Mouse (Mus musculus): ENCODE results near the gene Rnase12. TPM values are rescaled to one million over a fixed set of nuclear protein-coding genes. Genes with fewer than 3 reads are reported as not detected.

Gene Rnase12
- polyA plus RNA-seq, 1 experiment from 2014 or later = not detected

Other genes with a start within 250 kb of the Rnase12 start
- not detected in 2 replicates for gene Ccnb1ip1, start 249.9 kb downstream of the Rnase12 start, polyA plus RNA-seq (2014; fragmentation: Nextera tagmentation; extraction: Ambion mirVana)
- 45.2 and 48.5 TPM in 2 replicates for gene Parp2, start 249.8 kb downstream of the Rnase12 start, polyA plus RNA-seq (2014; fragmentation: Nextera tagmentation; extraction: Ambion mirVana)
- gene Tep1, start 187.1 kb downstream of the Rnase12 start, polyA plus RNA-seq (2014; fragmentation: Nextera tagmentation; extraction: Ambion mirVana) = 4.4 and 6.5 TPM in 2 replicates
- gene Klhl33, start 160.2 kb downstream of the Rnase12 start, polyA plus RNA-seq (2014; fragmentation: Nextera tagmentation; extraction: Ambion mirVana) = 0.11 TPM in 1 of 2 replicates, not detected in the other
- gene Osgep, start 132.8 kb downstream of the Rnase12 start, polyA plus RNA-seq (2014; fragmentation: Nextera tagmentation; extraction: Ambion mirVana) = 124 and 136 TPM in 2 replicates
- gene Apex1, start 132.7 kb downstream of the Rnase12 start, polyA plus RNA-seq (2014; fragmentation: Nextera tagmentation; extraction: Ambion mirVana) = 177 and 188 TPM in 2 replicates
- gene Pip4p1, start 126.8 kb downstream of the Rnase12 start, polyA plus RNA-seq (2014; fragmentation: Nextera tagmentation; extraction: Ambion mirVana) = 30.3 and 33.6 TPM in 2 replicates
- 46.6 and 49.6 TPM in 2 replicates for gene Pnp, start 126.6 kb downstream of the Rnase12 start, polyA plus RNA-seq (2014; fragmentation: Nextera tagmentation; extraction: Ambion mirVana)
- gene Gm49342, start 113.1 kb downstream of the Rnase12 start, polyA plus RNA-seq (2014; fragmentation: Nextera tagmentation; extraction: Ambion mirVana) = not detected in 2 replicates
- 0.47 and 0.61 TPM in 2 replicates for gene Pnp2, start 101.7 kb downstream of the Rnase12 start, polyA plus RNA-seq (2014; fragmentation: Nextera tagmentation; extraction: Ambion mirVana)
- 0.23 and 0.24 TPM in 2 replicates for gene Rnase10, start 49.9 kb downstream of the Rnase12 start, polyA plus RNA-seq (2014; fragmentation: Nextera tagmentation; extraction: Ambion mirVana)
- gene Rnase9, start 15.8 kb downstream of the Rnase12 start, polyA plus RNA-seq (2014; fragmentation: Nextera tagmentation; extraction: Ambion mirVana) = not detected in 2 replicates
- gene Rnase11, start 7.5 kb downstream of the Rnase12 start, polyA plus RNA-seq (2014; fragmentation: Nextera tagmentation; extraction: Ambion mirVana) = not detected in 2 replicates
- not detected in 2 replicates for gene Olfr750, start 16.8 kb upstream of the Rnase12 start, polyA plus RNA-seq (2014; fragmentation: Nextera tagmentation; extraction: Ambion mirVana)
- 11.5 and 12.6 TPM in 2 replicates for gene Rnase4, start 33.4 kb upstream of the Rnase12 start, polyA plus RNA-seq (2014; fragmentation: Nextera tagmentation; extraction: Ambion mirVana)
- 2.1 and 2.8 TPM in 2 replicates for gene Ang, start 33.5 kb upstream of the Rnase12 start, polyA plus RNA-seq (2014; fragmentation: Nextera tagmentation; extraction: Ambion mirVana)
- not detected in 2 replicates for gene Eddm3b, start 56.8 kb upstream of the Rnase12 start, polyA plus RNA-seq (2014; fragmentation: Nextera tagmentation; extraction: Ambion mirVana)
- not detected in 2 replicates for gene Rnase6, start 66.2 kb upstream of the Rnase12 start, polyA plus RNA-seq (2014; fragmentation: Nextera tagmentation; extraction: Ambion mirVana)
- gene Rnase1, start 89.1 kb upstream of the Rnase12 start, polyA plus RNA-seq (2014; fragmentation: Nextera tagmentation; extraction: Ambion mirVana) = not detected in 2 replicates
- gene Rnase2b, start 104.6 kb upstream of the Rnase12 start, polyA plus RNA-seq (2014; fragmentation: Nextera tagmentation; extraction: Ambion mirVana) = not detected in 2 replicates
- not detected in 2 replicates for gene Ang2, start 141.5 kb upstream of the Rnase12 start, polyA plus RNA-seq (2014; fragmentation: Nextera tagmentation; extraction: Ambion mirVana)
- gene Ear14, start 145.7 kb upstream of the Rnase12 start, polyA plus RNA-seq (2014; fragmentation: Nextera tagmentation; extraction: Ambion mirVana) = not detected in 2 replicates
- not detected in 2 replicates for gene Rnase2a, start 198.5 kb upstream of the Rnase12 start, polyA plus RNA-seq (2014; fragmentation: Nextera tagmentation; extraction: Ambion mirVana)